Mouse (Mus musculus) hindbrain, embryonic 15.5 days (tissue): ENCODE results near the gene Nhsl1. TPM values are rescaled to one million over a fixed set of nuclear protein-coding genes. Genes with fewer than 3 reads are reported as not detected.

Experiments
- ATAC-seq: fragments of 200-750 bp; cut with Nextera tagmentation; 2 replicates; pipeline ENCODE4 v1.8.0; 2017; ENCODE audit warnings: low read depth, moderate number of reproducible peaks, moderate TSS enrichment; ENCODE audit not compliant: low FRiP score
- H3K27ac ChIP-seq: fragments of 300-500 bp; sonication (generic); replicated peaks from 2 replicates; pipeline ENCODE4 v1.5.1; 2015; ENCODE audit warnings: mild to moderate bottlenecking, inconsistent platforms
- H3K27me3 ChIP-seq: fragments of 300-500 bp; sonication (generic); 2 replicates; pipeline ENCODE4 v1.6.1; 2015; ENCODE audit warnings: control low read depth, inconsistent platforms
- H3K36me3 ChIP-seq: fragments of 300-500 bp; sonication (generic); 2 replicates; pipeline ENCODE4 v1.6.1; 2015; ENCODE audit warnings: control low read depth, inconsistent platforms
- H3K4me1 ChIP-seq: fragments of 300-500 bp; sonication (generic); replicated peaks from 2 replicates; pipeline ENCODE4 v1.6.1; 2015; ENCODE audit warnings: control low read depth, inconsistent platforms
- H3K4me2 ChIP-seq: fragments of 300-500 bp; sonication (generic); 2 replicates; pipeline ENCODE4 v1.6.1; 2015; ENCODE audit warnings: moderate library complexity, mild to moderate bottlenecking, inconsistent platforms
- H3K4me3 ChIP-seq: fragments of 300-500 bp; sonication (generic); 2 replicates; pipeline ENCODE4 v1.5.1; 2015; ENCODE audit warnings: mild to moderate bottlenecking, inconsistent platforms
- H3K9ac ChIP-seq: fragments of 300-500 bp; sonication (generic); 2 replicates; pipeline ENCODE4 v1.6.1; 2015; ENCODE audit warnings: inconsistent platforms
- H3K9me3 ChIP-seq: fragments of 300-500 bp; sonication (generic); 2 replicates; pipeline ENCODE4 v1.6.1; 2016; ENCODE audit warnings: control low read depth, inconsistent platforms
- WGBS: fragments of 180-500 bp; shearing (Covaris S2); methylation state at CpG from one replicate; pipeline ENCODE4 v1.1.7; 2015; 5-methylcytosine and 5-hydroxymethylcytosine counted together
- polyA plus RNA-seq: library from polyadenylated mRNA; unstranded; fragments of >200 nt; fragmentation: Nextera tagmentation; extraction: Ambion mirVana; gene quantifications from 2 replicates; pipeline ENCODE4 v1.2.1, GENCODE M21; 2015

The Nhsl1 gene
- polyA plus RNA-seq = 15.0 and 15.6 TPM in 2 replicates

DNA sequence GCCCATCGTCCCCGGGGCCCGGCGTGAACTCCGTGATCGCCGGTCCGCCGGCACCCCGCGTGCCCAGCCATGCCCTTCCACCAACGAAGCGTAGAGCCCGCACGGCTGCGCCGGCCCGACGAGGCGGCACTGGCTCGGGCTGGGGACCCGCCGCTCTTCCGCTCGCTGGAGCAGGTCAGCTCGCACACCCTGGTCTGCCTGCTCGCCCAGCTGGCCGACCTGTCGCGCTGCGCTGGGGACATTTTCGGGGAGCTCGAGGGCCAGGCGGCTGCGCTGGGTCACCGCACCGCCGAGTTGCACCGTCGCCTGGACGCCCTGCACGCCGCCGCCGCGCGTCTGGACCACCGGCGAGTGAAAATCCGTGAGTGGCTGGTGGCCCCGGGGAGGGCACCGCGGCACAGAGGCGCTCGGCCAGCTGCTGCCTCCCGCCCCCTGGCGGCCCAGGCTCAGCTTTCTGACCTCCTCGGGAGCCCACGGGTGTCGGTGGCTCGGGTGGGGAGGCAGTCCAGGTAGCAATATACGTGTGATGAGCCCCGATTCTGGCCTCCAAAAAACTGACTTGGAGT lies at the start of gene Nhsl1:
Gene Nhsl1 (plus strand): TSS at position 70 of the 566 bp plus-strand sequence.
- under 1% methylated on average over 60 of the region's 63 CpGs for WGBS
- peak; percentile 86 for ATAC-seq
- Histone ChIP-seq H3K9me3 (no peaks in the 10 kb centered on the region), H3K36me3 (no peaks in the 10 kb centered on the region), H3K27me3 (no peaks in the 10 kb centered on the region), H3K27ac (peak within 1 kb of the TSS; percentile 78), H3K4me1 (peaks cover 10% of the 10 kb centered on the region), H3K9ac (peak within 1 kb of the TSS; percentile 83), H3K4me3 (peak within 1 kb of the TSS; percentile 89), H3K4me2 (peak within 1 kb of the TSS; percentile 83)

DNA sequence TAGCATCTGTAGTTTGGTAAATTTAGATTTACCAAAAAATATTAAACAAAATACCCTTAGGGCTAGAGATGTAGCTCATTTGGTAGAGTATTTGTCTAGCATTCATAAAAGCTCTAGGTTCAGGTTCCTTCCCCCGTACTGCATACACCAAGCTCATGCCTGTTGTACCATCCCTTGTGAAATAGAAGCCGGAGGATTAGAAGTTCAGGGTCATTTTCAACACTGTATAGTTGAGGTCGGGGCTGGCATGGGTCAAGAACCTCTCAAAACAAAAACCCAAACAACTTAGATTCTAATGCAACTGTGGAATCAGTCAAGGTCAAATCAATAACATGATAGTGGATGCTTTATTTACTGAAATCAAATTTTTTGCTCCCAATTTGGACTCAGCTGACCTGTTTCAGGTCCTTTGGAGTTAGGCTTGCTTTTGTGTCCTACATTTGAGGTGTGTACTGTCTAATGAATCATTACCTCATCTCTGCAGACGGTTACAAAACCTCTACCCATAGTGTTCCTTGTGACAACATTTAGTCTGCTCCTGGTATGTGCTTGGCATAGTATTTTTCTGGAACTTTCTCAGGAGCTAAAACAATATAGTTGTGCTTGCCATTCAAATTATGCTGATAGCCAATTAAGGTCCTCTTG lies 42.6 kb upstream of the Nhsl1 start:
- Histone ChIP-seq H3K9ac (no peak overlapping the region), H3K27me3 (no peaks in the 10 kb centered on the region), H3K4me1 (no peaks in the 10 kb centered on the region), H3K9me3 (no peaks in the 10 kb centered on the region), H3K36me3 (no peaks in the 10 kb centered on the region), H3K27ac (no peak overlapping the region), H3K4me2 (no peak overlapping the region), H3K4me3 (no peak overlapping the region)
- ATAC-seq = no peak
- 88% methylated on average over 4 of the region's 4 CpGs for WGBS

DNA sequence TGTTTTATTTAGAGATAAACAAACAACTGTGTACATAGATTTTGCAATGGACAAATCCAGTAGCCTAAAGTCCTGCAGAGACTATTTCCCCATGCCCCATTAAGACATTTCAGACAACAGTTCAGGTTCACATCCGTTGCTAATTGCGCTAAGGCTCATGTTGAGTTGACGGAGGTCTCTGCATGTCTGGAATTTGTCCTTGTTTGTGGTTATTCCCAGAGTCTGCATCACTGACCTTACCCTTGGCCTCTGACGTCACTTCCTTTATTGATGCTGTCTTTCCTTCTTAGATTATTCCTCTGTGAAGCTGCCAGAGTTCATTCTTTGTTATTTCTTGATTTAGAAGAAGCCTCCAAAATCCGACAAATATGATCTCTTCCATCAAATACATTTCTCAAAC lies 34.8 kb upstream of the Nhsl1 start:
- no peaks in the 10 kb centered on the region for H3K27me3 ChIP-seq
- no peak overlapping the region for H3K27ac ChIP-seq
- H3K4me3 ChIP-seq = no peak overlapping the region
- no peaks in the 10 kb centered on the region for H3K36me3 ChIP-seq
- H3K9ac ChIP-seq = no peak overlapping the region
- 90% methylated on average over 5 of the region's 5 CpGs for WGBS
- no peak overlapping the region for H3K4me2 ChIP-seq
- no peak for ATAC-seq
- no peaks in the 10 kb centered on the region for H3K4me1 ChIP-seq
- H3K9me3 ChIP-seq = no peaks in the 10 kb centered on the region

DNA sequence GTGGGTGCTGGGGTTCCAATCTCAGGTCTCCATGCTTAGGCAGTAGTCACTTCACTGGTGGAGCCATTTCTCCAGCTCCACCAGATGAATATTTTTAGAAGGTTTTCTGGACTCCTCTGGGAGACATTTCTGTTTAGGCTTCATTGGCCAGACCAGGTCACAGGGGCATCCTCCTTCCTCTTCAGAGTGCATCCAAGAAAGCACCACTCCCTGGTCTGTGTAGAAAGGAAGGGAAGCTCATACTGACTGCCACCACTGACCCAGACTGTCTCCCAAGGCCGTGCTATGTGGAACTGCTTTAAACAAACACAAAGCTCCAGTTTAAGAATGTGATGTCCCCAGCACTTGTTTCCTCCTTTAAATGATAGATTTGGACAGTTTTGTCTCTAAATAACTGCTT lies 29.3 kb upstream of the Nhsl1 start:
- H3K4me3 ChIP-seq = no peak overlapping the region
- H3K9ac ChIP-seq = no peak overlapping the region
- ATAC-seq = no peak
- no peaks in the 10 kb centered on the region for H3K36me3 ChIP-seq
- no peak overlapping the region for H3K4me2 ChIP-seq
- H3K27me3 ChIP-seq = no peaks in the 10 kb centered on the region
- WGBS = 69% methylated on average over 1 of the region's 1 CpGs
- H3K9me3 ChIP-seq = no peaks in the 10 kb centered on the region
- no peak overlapping the region for H3K27ac ChIP-seq
- H3K4me1 ChIP-seq = no peaks in the 10 kb centered on the region

DNA sequence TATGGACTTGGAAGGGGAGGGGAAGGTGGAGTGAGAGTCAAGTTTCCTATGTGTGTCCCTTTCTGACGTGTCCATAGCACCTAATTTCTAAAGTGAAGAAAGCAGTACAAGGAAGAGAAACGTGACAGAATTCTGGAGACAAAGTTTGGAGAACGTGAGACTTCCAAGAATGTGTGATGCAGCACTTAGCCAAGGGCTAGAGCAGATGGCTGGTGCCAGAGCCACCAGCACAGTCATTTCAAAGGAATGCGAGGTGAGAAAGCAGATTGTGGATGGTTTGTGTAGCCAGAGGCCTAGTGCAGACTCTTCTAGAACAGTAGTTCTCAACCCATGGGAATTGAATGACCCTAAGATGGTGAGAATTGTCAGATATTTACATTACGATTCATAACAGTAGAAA lies 13.7 kb upstream of the Nhsl1 start:
- Histone ChIP-seq H3K4me1 (no peaks in the 10 kb centered on the region), H3K27ac (no peak overlapping the region), H3K9me3 (no peaks in the 10 kb centered on the region), H3K4me3 (no peak overlapping the region), H3K9ac (no peak overlapping the region), H3K4me2 (no peak overlapping the region), H3K36me3 (no peaks in the 10 kb centered on the region), H3K27me3 (no peaks in the 10 kb centered on the region)
- WGBS = 89% methylated on average over 5 of the region's 5 CpGs
- no peak for ATAC-seq

DNA sequence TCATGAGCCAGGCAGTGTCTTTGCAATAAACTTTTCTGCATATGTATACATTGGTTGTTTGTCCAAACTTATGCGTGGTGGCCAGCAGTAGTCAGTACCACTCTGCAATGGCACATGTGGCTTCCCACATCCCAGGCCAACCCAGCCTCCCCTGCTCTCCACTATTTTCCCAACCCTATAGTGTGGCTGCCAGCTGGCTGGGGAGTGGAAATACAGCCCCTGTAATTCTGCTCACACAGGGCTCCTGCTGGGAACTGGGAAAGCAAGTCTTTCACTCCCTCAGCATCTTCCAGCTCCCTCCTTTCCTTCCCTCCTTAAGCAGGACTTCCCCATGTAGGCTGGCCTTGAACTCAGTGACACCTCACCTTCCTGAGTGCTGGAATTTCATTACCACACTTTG lies 3.7 kb upstream of the Nhsl1 start:
- no peaks in the 10 kb centered on the region for H3K27me3 ChIP-seq
- peaks cover 10% of the 10 kb centered on the region for H3K4me1 ChIP-seq
- no peak overlapping the region for H3K4me2 ChIP-seq
- H3K4me3 ChIP-seq = no peak overlapping the region
- H3K9ac ChIP-seq = no peak overlapping the region
- no peaks in the 10 kb centered on the region for H3K36me3 ChIP-seq
- no peak overlapping the region for H3K27ac ChIP-seq
- ATAC-seq = no peak
- WGBS = 86% methylated on average over 1 of the region's 1 CpGs
- H3K9me3 ChIP-seq = no peaks in the 10 kb centered on the region

DNA sequence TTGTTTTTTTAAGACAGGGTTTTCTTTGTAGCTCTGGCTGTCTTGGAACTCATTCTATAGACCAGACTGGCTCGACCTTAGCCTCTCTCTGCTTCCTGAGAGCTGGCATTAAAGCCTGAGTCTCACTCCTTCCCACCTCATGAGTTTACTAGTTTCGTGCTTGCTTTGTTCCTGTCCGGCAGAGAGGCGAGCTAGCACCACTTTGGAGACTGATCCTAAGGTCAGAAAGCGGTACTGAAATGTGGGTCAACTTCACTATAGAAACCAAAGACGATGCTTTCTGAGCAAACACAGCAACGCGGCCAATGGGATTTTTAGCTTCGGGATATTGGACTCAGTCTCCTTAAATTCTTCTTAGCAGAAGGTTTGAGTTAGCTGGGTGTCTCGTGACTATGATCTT lies 1.3 kb upstream of the Nhsl1 start:
- WGBS = 43% methylated on average over 10 of the region's 10 CpGs
- no peak overlapping the region for H3K27ac ChIP-seq
- H3K27me3 ChIP-seq = no peaks in the 10 kb centered on the region
- no peak for ATAC-seq
- H3K36me3 ChIP-seq = no peaks in the 10 kb centered on the region
- no peak overlapping the region for H3K9ac ChIP-seq
- H3K9me3 ChIP-seq = no peaks in the 10 kb centered on the region
- H3K4me1 ChIP-seq = peaks cover 10% of the 10 kb centered on the region
- peak overlapping the region; percentile 83 for H3K4me2 ChIP-seq
- H3K4me3 ChIP-seq = peak overlapping the region; percentile 89; the same call in 1 of the 2 replicates

DNA sequence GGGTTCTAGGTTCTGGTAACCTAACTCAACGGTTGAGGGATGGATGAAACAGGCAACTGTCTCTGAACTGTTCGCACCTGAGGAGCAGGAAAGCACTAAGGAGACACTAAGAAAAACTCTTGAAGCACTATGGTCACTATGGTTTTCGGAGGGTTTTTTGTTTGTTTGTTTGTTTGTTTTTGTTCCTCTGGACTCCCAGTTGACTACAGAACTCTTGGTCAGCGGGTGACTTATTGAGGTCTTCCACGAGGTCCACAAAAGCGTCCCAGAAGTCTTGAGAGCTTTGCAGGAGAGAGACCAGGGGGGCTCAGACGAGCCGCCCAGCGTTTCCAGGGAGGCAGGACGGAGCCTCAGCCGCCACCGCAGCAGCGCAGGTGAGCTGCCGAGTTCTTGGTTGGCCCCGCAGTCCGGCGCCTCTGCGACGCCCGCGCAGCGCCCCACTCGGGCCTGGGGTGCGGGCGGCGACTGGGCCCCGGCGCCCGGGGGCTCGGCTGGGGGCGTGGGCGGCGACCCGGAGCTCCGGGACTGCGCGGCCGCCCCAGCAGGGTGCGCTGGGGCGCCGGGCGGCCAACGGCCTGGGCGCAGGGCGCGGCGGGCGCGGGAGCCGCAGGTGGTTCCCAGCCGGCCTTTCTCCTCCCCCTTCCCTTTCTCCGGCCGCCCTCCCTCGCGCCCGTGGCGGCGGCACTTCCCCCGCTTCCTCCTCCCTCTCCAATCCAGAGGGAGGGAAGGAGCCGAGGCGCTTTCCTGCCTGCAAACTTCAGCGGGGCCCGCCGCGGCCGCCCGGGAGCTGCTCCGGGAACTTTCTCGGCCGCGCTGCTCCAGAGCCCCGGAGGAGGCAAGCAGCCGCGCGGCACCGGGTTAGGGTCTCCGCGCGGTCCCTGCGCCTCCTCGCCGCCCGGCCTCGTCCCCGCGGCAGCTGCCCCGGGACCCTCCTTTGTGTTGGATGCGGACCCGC lies 547 bp upstream of the Nhsl1 start:
- H3K4me1 ChIP-seq = peaks cover 10% of the 10 kb centered on the region
- peak overlapping the region; percentile 78 for H3K27ac ChIP-seq
- H3K9ac ChIP-seq = peak overlapping the region; percentile 83
- no peaks in the 10 kb centered on the region for H3K36me3 ChIP-seq
- H3K4me2 ChIP-seq = peak overlapping the region; percentile 83
- H3K9me3 ChIP-seq = no peaks in the 10 kb centered on the region
- H3K4me3 ChIP-seq = peak overlapping the region; percentile 89
- H3K27me3 ChIP-seq = no peaks in the 10 kb centered on the region
- peak; percentile 78 for ATAC-seq
- 2% methylated on average over 75 of the region's 89 CpGs for WGBS

DNA sequence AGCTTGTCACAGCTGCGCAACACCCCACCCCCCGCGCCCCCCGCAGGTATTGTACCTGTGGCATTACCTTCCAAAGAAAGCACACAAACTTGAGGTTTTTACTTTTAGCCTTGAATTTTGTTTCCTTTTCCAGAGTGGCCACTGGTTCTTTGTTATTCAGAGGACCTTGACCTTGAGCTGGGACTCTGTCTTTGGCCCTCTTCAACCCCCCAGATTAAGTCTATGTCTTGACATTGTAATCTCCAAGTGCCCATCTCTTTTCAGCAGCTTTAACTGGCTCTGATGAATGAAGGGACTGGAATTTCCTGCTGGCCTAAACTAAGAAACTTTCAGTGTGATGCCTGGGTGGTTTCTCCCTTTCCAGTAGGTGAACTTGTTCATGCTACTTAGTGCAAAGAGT lies 906 bp downstream of the Nhsl1 start:
- Histone ChIP-seq H3K36me3 (no peaks in the 10 kb centered on the region), H3K4me2 (peak overlapping the region; percentile 83), H3K9ac (peak overlapping the region; percentile 83; the same call in 1 of the 2 replicates), H3K27me3 (no peaks in the 10 kb centered on the region), H3K4me1 (peaks cover 10% of the 10 kb centered on the region), H3K27ac (no peak overlapping the region), H3K9me3 (no peaks in the 10 kb centered on the region), H3K4me3 (peak overlapping the region; percentile 89)
- 16% methylated on average over 4 of the region's 4 CpGs for WGBS
- no peak for ATAC-seq

DNA sequence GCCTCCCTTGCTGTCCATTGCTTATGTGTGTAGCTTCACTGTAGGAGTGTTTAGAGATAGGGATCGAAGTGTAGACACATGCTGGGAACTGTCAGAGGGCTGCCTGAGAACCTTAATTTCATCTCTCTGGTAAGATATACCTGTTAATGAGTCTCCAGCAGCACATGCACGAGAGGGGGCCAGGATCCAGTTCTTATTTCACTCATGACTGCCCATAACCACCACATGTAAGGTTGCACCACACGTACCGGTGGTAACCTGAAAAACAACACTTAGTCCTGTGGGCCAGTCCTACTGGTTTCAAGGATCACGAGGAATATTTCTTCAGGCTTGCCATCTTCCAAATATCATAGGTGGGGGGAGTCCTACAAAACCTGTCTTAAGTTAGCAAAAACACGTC lies 3.1 kb downstream of the Nhsl1 start:
- 92% methylated on average over 6 of the region's 6 CpGs for WGBS
- no peak for ATAC-seq

DNA sequence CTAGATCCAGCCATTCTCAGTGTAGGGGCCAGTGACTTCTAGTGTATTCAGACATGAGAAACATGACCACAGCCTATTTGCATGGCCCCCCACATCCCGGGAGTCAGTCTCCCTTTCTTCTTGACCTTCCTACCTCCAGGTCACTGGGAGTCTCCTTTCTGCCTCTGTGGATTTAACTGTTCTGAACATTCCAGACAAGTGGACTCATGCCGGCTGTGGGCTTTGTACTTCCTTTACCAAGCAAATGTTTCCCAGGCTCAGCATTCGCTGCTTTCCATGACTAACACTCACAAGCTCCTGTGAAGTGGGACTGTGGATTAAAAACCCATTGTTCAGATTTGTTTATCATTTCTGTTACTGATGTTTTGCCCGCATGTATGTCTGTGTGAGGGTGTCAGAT lies 4.9 kb downstream of the Nhsl1 start:
- H3K4me2 ChIP-seq = no peak overlapping the region
- ATAC-seq = no peak
- no peak overlapping the region for H3K4me3 ChIP-seq
- H3K9ac ChIP-seq = no peak overlapping the region
- no peaks in the 10 kb centered on the region for H3K36me3 ChIP-seq
- 29% methylated on average over 4 of the region's 4 CpGs for WGBS
- H3K4me1 ChIP-seq = peaks cover 9% of the 10 kb centered on the region; the same call in 1 of the 2 replicates
- no peaks in the 10 kb centered on the region for H3K27me3 ChIP-seq
- no peaks in the 10 kb centered on the region for H3K9me3 ChIP-seq
- H3K27ac ChIP-seq = no peak overlapping the region

More for the DNA sequence above, 3.1 kb downstream of the Nhsl1 start:
- H3K4me1 ChIP-seq = peaks cover 10% of the 10 kb centered on the region
- H3K27ac ChIP-seq = no peak overlapping the region
- no peak overlapping the region for H3K9ac ChIP-seq
- H3K4me2 ChIP-seq = no peak overlapping the region
- H3K27me3 ChIP-seq = no peaks in the 10 kb centered on the region
- H3K4me3 ChIP-seq = no peak overlapping the region
- no peaks in the 10 kb centered on the region for H3K36me3 ChIP-seq
- H3K9me3 ChIP-seq = no peaks in the 10 kb centered on the region

DNA sequence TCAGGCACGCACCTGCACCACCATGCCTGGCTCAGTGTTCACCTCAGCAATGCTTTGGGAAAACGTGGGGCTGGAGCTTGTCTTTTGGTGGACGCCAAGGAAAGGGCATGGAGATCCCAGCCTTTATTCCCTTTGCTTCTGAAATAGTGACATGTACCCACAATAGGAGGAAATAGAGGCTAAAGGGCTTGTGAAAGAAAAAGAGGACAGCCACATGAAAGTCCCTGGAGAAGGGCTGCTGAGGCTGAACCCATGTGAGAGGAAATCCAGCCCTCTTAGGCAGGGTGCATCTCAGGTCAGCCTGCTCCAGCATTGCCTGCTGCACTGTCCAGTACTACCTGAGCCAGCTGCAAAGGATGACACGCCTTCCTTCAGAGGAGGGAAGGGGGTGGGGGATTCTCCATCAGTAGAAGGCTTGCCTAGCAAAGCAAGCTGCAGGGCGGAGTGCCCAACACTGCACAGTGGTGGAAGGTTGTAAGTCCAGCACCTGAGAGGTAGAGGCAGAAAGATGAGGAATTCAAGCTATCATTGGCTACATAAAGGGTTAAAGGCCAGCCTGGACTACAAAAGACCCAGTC lies 9.6 kb downstream of the Nhsl1 start:
- no peak for ATAC-seq
- Histone ChIP-seq H3K4me3 (no peak overlapping the region), H3K4me2 (peak overlapping the region; percentile 61; the same call in 1 of the 2 replicates), H3K27ac (no peak overlapping the region), H3K9ac (no peak overlapping the region), H3K27me3 (no peaks in the 10 kb centered on the region), H3K36me3 (no peaks in the 10 kb centered on the region), H3K4me1 (peaks cover 15% of the 10 kb centered on the region), H3K9me3 (no peaks in the 10 kb centered on the region)
- WGBS = 62% methylated on average over 5 of the region's 5 CpGs
